Mouse (Mus musculus): Measurements from ENCODE around the gene Fdxacb1. TPM values are rescaled to one million over a fixed set of nuclear protein-coding genes. Genes with fewer than 3 reads are reported as not detected.

Gene Fdxacb1
- polyA plus RNA-seq (2016; fragmentation: Nextera tagmentation; extraction: Ambion mirVana): 11.7 and 12.5 TPM in 2 replicates

DNA sequence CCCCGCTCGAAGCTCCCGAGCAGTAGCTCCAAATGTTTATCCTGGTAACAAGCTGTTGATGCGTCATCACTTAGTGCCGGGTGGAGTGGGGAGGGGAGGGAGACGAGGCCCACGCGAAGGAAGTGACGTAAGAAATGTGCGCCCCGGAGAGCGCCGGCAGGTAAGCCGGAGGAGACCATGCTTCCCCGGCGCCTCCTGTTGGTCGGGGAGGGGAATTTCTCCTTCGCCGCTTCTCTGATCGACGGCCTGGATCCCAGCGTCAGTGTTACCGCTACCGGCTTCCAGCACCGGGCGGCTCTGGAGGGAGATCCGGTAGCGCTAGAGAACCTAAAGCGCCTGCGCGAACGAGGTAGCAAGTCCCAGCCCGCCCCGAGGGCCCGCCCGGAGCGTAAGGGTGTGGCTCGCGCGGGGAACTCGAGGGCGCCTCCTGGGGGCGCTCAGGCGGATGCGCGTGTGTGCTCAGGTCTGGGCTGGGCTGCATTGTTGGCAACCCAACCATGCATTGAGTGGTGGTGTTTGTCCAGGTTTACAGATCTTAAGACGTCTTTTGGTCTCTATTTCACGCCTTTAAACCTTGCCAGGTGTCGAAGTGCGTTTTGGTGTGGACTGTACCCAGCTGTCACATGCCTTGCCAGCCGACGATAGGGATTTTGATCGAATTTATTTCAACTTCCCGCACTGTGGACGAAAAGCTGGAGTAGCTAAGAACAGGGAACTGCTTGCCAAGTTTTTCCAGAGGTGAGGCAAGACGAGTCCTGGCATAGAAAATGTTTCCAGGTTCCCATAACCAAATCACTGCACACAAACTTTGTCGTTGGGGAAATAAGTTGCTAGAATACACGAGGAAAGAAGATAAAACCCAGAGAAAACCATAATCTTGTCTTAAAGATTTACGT, at the start of gene Fdxacb1:
Gene Fdxacb1, plus strand, starts transcription at position 130 of the 896 bp plus-strand sequence.
- H3K4me3 ChIP-seq: peak within 1 kb of the TSS; percentile 67
- peak within 1 kb of the TSS; percentile 89 for H3K27ac ChIP-seq (replicated peaks)
- H3K9ac ChIP-seq (replicated peaks): peak within 1 kb of the TSS; percentile 69
- H3K36me3 ChIP-seq: 0 out of 2 replicates have a peak, but pooled peaks cover 10% of the 10 kb centered on the region
- peaks cover 15% of the 10 kb centered on the region for H3K4me1 ChIP-seq
- H3K4me2 ChIP-seq (replicated peaks): peak within 1 kb of the TSS; percentile 84
- H3K27me3 ChIP-seq: no peaks in the 10 kb centered on the region
- WGBS: 4% methylated on average over 59 of the region's 59 CpGs
- ATAC-seq (ENCODE audit: low FRiP score, low read depth): peak; percentile 96
- no peaks in the 10 kb centered on the region for H3K9me3 ChIP-seq

DNA sequence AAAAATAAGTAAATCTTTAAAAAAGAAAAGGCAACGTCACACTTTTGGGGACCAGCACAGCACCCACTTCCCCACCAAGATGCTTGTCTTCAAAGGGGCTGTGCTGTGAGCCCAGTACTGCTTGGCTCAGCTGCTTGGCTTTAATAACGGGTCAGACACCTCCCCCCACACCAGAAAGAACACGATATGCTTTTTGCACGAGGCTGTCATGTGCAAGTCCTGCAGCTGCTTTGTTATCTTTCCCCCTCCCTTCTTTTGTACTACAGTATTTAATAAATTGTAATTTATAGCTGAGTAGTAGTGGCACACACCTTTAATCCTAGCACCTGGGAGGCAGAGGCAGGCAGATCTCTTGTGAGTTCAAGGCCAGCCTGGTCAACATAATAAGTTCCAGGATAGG, 49.2 kb upstream of the Fdxacb1 start:
- H3K27ac ChIP-seq (replicated peaks): no peak overlapping the region
- 79% methylated on average over 4 of the region's 4 CpGs for WGBS
- no peak overlapping the region for H3K4me2 ChIP-seq (replicated peaks)
- ATAC-seq (ENCODE audit: low FRiP score, low read depth): no peak
- no peak overlapping the region for H3K9ac ChIP-seq (replicated peaks)
- no peak overlapping the region for H3K4me3 ChIP-seq
- no peaks in the 10 kb centered on the region; the same call in 1 of the 2 replicates for H3K36me3 ChIP-seq
- peaks cover 17% of the 10 kb centered on the region for H3K4me1 ChIP-seq
- H3K27me3 ChIP-seq: no peaks in the 10 kb centered on the region
- no peaks in the 10 kb centered on the region for H3K9me3 ChIP-seq

DNA sequence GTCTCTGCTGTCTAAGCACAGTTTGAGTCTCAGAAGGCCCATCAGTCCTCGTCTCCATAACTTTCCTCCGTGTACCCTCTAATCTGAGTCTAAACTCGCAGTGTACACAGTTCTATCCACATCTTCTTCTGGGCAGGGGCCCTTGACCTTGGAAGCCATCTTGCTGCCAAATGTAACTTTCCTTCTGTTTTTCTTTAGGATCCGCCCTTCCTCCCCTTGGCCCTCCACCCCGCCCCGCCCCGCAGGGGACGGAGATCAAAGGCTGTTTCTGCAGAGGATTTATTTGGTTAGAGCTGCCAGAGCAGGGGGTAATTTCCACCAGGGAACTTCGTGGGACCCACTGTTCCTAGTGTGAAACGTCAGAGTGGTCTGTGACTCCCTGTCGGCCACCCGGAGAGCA, 47.0 kb upstream of the Fdxacb1 start:
- no peak overlapping the region for H3K4me3 ChIP-seq
- no peak for ATAC-seq (ENCODE audit: low FRiP score, low read depth)
- H3K9me3 ChIP-seq: no peaks in the 10 kb centered on the region
- H3K27ac ChIP-seq (replicated peaks): no peak overlapping the region
- no peaks in the 10 kb centered on the region; the same call in 1 of the 2 replicates for H3K36me3 ChIP-seq
- no peaks in the 10 kb centered on the region for H3K27me3 ChIP-seq
- WGBS: 37% methylated on average over 12 of the region's 12 CpGs
- H3K4me2 ChIP-seq (replicated peaks): no peak overlapping the region
- H3K9ac ChIP-seq (replicated peaks): no peak overlapping the region
- H3K4me1 ChIP-seq: peaks cover 36% of the 10 kb centered on the region

DNA sequence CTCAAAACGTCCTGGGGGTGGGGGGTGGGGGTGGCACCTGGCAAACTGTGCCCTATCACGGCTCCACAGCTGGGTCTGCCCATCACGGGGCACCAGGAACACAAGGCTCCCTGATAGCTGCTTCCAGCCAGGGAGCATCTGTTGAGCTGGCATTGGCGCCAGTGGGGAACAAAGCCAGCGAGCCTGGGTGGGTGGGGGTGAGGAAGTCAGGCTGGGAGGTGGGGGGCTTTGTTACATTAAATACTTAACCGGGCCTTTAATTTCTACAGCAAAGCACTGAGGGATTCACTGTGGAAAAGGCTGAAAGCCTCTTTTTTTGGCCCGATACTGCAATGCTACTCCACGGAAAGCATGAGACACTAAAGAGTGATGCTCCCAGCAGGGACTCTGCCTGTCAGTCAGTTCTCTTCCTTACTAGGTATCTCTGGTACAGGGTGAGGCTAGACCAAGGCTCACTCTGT, 45.6 kb upstream of the Fdxacb1 start:
- Histone ChIP-seq H3K4me1 (peaks cover 50% of the 10 kb centered on the region), H3K4me2 (replicated peaks) (no peak overlapping the region)
- WGBS: 58% methylated on average over 8 of the region's 8 CpGs

DNA sequence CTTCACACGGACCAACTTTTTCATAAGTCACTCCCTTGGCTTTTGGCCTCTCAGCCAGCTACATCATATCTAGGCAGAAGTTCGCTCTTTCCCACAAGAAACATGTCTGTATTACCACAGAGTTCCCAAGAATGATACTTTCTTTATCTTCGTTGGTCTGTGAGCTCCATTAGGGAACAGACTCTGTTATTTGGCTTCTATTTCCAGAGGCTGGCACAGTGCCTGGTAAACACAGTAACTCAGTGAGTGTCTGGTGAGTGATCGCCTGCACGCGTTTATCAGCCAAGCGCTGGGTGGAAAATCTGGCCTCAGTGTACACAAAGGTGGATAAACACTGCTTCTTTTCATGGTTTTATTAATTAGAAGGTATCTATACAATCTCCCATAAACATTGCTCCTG, 44.6 kb upstream of the Fdxacb1 start:
- WGBS: 80% methylated on average over 7 of the region's 7 CpGs
- Histone ChIP-seq H3K27me3 (no peaks in the 10 kb centered on the region), H3K9ac (replicated peaks) (no peak overlapping the region), H3K4me1 (peaks cover 54% of the 10 kb centered on the region), H3K4me2 (replicated peaks) (0 out of 2 replicates have a peak overlapping the region, but pooled peaks have one; percentile 19), H3K27ac (replicated peaks) (no peak overlapping the region), H3K9me3 (no peaks in the 10 kb centered on the region), H3K36me3 (no peaks in the 10 kb centered on the region; the same call in 1 of the 2 replicates), H3K4me3 (no peak overlapping the region)
- ATAC-seq (ENCODE audit: low FRiP score, low read depth): no peak

More for the DNA sequence above, 45.6 kb upstream of the Fdxacb1 start:
- no peak for ATAC-seq (ENCODE audit: low FRiP score, low read depth)
- H3K9me3 ChIP-seq: no peaks in the 10 kb centered on the region
- H3K4me3 ChIP-seq: no peak overlapping the region
- no peaks in the 10 kb centered on the region for H3K27me3 ChIP-seq
- no peak overlapping the region for H3K27ac ChIP-seq (replicated peaks)
- no peak overlapping the region for H3K9ac ChIP-seq (replicated peaks)
- H3K36me3 ChIP-seq: no peaks in the 10 kb centered on the region; the same call in 1 of the 2 replicates

DNA sequence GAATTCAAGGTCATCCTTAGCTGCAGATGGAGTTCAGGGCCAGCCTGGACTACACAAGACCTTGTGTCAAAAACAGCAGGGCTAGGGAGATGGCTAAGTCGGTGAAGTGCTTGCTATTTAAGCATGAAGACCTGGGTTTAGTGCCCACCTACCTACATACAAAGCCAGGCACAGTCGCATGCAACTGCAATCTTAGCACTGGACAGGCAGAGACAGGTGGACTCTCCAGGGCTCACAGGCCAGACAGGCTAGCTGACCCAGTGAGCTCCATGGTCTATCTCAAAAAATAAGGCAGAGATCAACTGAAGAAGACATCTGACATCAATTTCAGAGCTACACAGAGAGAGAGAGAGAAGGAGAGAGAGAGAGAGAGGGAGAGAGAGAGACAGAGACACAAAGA, 43.9 kb upstream of the Fdxacb1 start:
- Histone ChIP-seq H3K27ac (replicated peaks) (peak overlapping the region; percentile 83), H3K4me1 (peaks cover 59% of the 10 kb centered on the region), H3K9ac (replicated peaks) (peak overlapping the region; percentile 29), H3K36me3 (no peaks in the 10 kb centered on the region; the same call in 1 of the 2 replicates), H3K4me2 (replicated peaks) (peak overlapping the region; percentile 78), H3K27me3 (0 out of 2 replicates have a peak, but pooled peaks cover 4% of the 10 kb centered on the region), H3K9me3 (no peaks in the 10 kb centered on the region), H3K4me3 (0 out of 2 replicates have a peak overlapping the region, but pooled peaks have one; percentile 8)
- ATAC-seq (ENCODE audit: low FRiP score, low read depth): no peak
- 89% methylated on average over 2 of the region's 2 CpGs for WGBS

DNA sequence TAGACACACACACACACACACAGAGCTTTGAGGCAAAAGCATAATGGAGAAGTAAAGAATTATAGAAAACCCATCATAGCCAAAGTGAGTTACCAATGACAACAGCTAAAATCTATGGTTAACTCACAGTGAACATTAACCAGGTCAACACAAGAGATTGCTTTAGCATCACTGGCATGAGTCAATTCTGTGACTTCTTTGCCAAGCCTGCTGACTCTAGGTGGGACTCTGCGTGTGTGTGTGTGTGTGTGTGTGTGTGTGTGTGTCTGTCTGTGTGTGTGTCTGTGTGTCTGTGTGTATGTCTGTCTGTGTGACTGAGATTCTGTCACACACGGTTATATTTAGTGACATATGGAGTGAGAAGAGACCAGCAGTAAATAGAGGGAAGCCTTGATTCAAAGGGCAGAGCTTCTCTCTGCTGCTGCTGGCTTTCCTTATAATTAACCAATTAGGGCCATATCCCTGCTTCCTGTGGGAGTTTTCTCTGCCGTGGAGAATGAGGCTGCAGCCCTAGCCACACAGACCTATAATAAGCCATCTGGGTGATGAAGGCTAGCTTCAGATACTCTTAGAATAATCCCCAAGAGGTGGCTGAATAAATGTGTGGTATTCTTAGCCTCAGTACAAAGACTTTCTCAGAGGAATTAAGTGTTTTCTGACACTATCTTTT, 43.2 kb upstream of the Fdxacb1 start:
- peak overlapping the region; percentile 78 for H3K4me2 ChIP-seq (replicated peaks)
- WGBS: 59% methylated on average over 3 of the region's 3 CpGs
- H3K27me3 ChIP-seq: 0 out of 2 replicates have a peak, but pooled peaks cover 4% of the 10 kb centered on the region
- H3K27ac ChIP-seq (replicated peaks): peak overlapping the region; percentile 83
- peak overlapping the region; percentile 29; the same call in 1 of the 2 replicates for H3K9ac ChIP-seq (replicated peaks)
- no peaks in the 10 kb centered on the region for H3K36me3 ChIP-seq
- H3K4me1 ChIP-seq: peaks cover 59% of the 10 kb centered on the region
- peak; percentile 8; the same call in 1 of the 2 replicates for ATAC-seq (ENCODE audit: low FRiP score, low read depth)
- peak overlapping the region; percentile 8; the same call in 1 of the 2 replicates for H3K4me3 ChIP-seq
- H3K9me3 ChIP-seq: no peaks in the 10 kb centered on the region

DNA sequence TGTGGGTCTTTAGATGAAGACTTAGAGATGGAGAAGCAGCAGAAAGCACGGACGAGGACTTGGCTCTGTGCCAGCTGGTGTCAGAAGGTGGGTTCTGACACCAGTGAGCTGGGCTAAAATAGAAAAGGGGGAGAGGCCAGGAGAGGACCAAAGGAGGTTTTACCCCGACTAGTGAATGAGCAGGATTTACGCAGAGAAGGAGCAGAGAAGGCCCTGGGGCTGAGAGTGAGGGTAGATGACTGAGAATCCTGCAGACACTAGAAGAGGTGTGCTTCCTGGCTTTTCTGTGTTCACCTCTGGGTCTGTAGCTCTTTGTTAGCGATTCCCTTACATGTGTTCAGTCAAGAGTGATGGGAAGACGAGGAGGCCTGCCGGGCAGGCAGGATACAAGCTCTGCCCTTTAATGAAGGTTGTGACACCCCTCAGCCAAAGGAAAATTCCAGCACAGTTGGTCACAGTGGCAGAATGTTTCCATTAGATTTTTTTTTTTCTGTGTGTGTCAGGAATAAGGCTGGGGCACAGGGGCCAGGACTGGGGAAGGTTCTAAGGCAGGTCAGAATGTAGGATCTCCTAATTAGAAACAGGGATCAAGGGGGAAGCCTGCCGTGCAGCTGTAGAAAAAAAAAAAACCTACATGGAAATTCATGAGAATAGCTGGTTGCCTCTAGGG, 42.0 kb upstream of the Fdxacb1 start:
- no peak for ATAC-seq (ENCODE audit: low FRiP score, low read depth)
- 41% methylated on average over 8 of the region's 8 CpGs for WGBS

DNA sequence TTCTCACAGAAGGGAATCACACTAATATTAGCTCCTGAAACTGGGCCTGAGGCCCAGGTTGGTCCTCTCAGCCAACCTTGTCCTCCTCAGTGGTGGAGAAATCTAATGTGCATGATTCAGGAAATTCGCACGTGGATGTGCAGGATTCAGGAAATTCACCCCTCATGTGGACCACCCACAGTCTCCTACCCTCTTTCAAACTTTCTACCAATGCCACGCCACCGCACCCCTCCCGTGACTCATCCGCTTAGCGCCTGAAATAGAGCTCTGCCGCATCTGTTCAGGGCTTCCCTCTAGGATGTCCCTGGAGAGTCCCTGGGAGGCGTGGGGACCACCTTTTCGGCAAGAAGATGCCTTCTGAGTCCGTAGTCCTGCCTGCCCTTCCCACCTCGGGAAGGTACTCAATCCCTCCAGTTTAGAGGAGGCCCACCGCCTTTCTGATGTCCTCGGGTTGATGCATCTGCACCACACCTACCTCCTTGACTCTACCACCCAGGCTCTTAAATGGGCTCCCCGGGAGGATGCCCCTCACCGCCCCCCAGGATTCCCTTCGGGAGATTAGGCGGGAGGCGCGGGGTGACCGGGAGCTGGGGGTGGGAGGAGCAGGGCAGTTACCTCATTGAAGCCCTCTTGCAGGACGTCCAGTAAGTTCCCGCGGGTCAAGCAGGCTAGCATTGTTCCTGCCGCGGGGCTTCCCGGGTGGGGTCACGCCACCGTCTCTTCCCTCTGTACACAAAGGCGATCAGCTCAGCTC, 40.7 kb upstream of the Fdxacb1 start:
- Histone ChIP-seq H3K27ac (replicated peaks) (peak overlapping the region; percentile 83), H3K4me3 (peak overlapping the region; percentile 60), H3K36me3 (no peaks in the 10 kb centered on the region), H3K9me3 (no peaks in the 10 kb centered on the region), H3K27me3 (0 out of 2 replicates have a peak, but pooled peaks cover 4% of the 10 kb centered on the region), H3K9ac (replicated peaks) (peak overlapping the region; percentile 77), H3K4me1 (peaks cover 55% of the 10 kb centered on the region), H3K4me2 (replicated peaks) (peak overlapping the region; percentile 78)
- peak; percentile 14 for ATAC-seq (ENCODE audit: low FRiP score, low read depth)
- WGBS: 2% methylated on average over 30 of the region's 30 CpGs

More for the DNA sequence above, 42.0 kb upstream of the Fdxacb1 start:
- 0 out of 2 replicates have a peak, but pooled peaks cover 4% of the 10 kb centered on the region for H3K27me3 ChIP-seq
- H3K36me3 ChIP-seq: no peaks in the 10 kb centered on the region
- no peaks in the 10 kb centered on the region for H3K9me3 ChIP-seq
- peaks cover 59% of the 10 kb centered on the region for H3K4me1 ChIP-seq
- peak overlapping the region; percentile 83 for H3K27ac ChIP-seq (replicated peaks)
- peak overlapping the region; percentile 77 for H3K9ac ChIP-seq (replicated peaks)
- peak overlapping the region; percentile 78 for H3K4me2 ChIP-seq (replicated peaks)
- peak overlapping the region; percentile 60 for H3K4me3 ChIP-seq

DNA sequence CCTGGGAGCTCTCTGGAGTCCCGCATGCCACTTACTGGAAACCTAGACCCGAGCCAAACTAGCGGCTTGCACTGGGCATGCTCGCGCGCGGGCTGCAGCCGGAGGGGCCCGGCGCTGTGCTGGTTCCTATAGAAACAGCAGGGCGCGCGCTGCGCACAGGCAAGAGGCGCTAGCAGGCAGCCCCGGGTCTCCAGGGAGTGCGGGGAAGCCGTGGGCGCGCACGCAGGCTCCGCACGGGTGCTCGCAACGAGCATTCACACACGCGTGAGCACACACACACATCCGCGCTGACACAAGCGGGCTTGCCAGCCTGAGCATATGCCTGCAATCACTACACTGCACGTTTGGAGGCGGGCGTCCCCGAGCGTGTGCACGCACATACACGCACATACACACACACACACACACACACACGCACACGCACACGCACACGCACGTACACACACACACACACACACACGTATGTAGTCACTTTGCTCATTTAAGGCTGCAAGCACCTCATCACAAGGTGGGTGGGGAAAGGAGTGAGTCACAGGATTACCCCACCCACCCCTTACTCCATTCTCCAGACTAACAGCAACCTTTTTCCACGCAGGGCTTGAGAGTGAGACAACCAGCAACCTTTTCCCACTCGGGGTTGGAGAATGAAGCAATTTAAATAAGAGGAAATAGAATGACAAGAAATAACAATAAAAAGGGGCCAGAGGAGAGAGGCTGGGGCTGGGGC, 39.9 kb upstream of the Fdxacb1 start:
- Histone ChIP-seq H3K4me3 (peak overlapping the region; percentile 60), H3K4me2 (replicated peaks) (peak overlapping the region; percentile 78), H3K4me1 (peaks cover 55% of the 10 kb centered on the region), H3K9me3 (no peaks in the 10 kb centered on the region), H3K27ac (replicated peaks) (peak overlapping the region; percentile 83), H3K27me3 (0 out of 2 replicates have a peak, but pooled peaks cover 4% of the 10 kb centered on the region), H3K9ac (replicated peaks) (peak overlapping the region; percentile 77), H3K36me3 (no peaks in the 10 kb centered on the region)
- WGBS: under 1% methylated on average over 45 of the region's 45 CpGs
- peak; percentile 90 for ATAC-seq (ENCODE audit: low FRiP score, low read depth)

Data from midbrain, embryonic 12.5 days (tissue).